Mouse (Mus musculus): ENCODE measurements around the gene Qser1. TPM values are rescaled to one million over a fixed set of nuclear protein-coding genes. Genes with fewer than 3 reads are reported as not detected.
"Not testable (repeated sequence)": the region's sequence is repeated elsewhere in the genome, so short reads cannot be mapped to it uniquely, and the experiment has no call there.

Gene Qser1
- total and polyA plus RNA-seq, 2 experiments from 2014 or later, result 3.4 to 14.1 TPM

GRCm38 (mm10) chr2:104847645-104848044 is 31.1 kb upstream of the Qser1 start:
- peak; percentile 53 for TF ChIP-seq CTCF (IDR thresholded peaks at IDR 0.05; ENCODE audit: low read depth)
- Histone ChIP-seq H3K9me3 (ENCODE audit: low read length) (no peaks in the 10 kb centered on the region), H3K4me3 (ENCODE audit: low read depth, low read length) (no peak overlapping the region), H3K27ac (ENCODE audit: low read depth, low read length) (no peak overlapping the region), H3K4me1 (ENCODE audit: insufficient read depth) (no peaks in the 10 kb centered on the region), H3K27me3 (ENCODE audit: insufficient read depth, low read length) (0 out of 2 replicates have a peak, but pooled peaks cover 21% of the 10 kb centered on the region), H3K36me3 (ENCODE audit: insufficient read depth) (no peaks in the 10 kb centered on the region; the same call in 1 of the 2 replicates), H3K9ac (no peak overlapping the region), H3K4me2 (ENCODE audit: low read depth) (no peak overlapping the region)
- WGBS, result 53% methylated on average over 2 of the region's 2 CpGs
- peak; percentile 17 for DNase-seq
- ATAC-seq, result no peak

GRCm38 (mm10) chr2:104846638-104847414 is 30.3 kb upstream of the Qser1 start:
- no peak overlapping the region for H3K27ac ChIP-seq (ENCODE audit: low read depth, low read length)
- WGBS, result 39% methylated on average over 4 of the region's 4 CpGs
- H3K36me3 ChIP-seq (ENCODE audit: insufficient read depth), result no peaks in the 10 kb centered on the region; the same call in 1 of the 2 replicates
- no peaks in the 10 kb centered on the region for H3K4me1 ChIP-seq (ENCODE audit: insufficient read depth)
- DNase-seq, result no peak
- no peak for TF ChIP-seq CTCF (IDR thresholded peaks at IDR 0.05; ENCODE audit: low read depth)
- no peak overlapping the region for H3K4me3 ChIP-seq (ENCODE audit: low read depth, low read length)
- no peak for ATAC-seq
- no peaks in the 10 kb centered on the region for H3K9me3 ChIP-seq (ENCODE audit: low read length)
- H3K4me2 ChIP-seq (ENCODE audit: low read depth), result no peak overlapping the region
- 0 out of 2 replicates have a peak, but pooled peaks cover 20% of the 10 kb centered on the region for H3K27me3 ChIP-seq (ENCODE audit: insufficient read depth, low read length)
- H3K9ac ChIP-seq, result no peak overlapping the region

GRCm38 (mm10) chr2:104842559-104842958 is 26.0 kb upstream of the Qser1 start:
- DNase-seq (no peak), ATAC-seq (no peak)
- H3K27ac ChIP-seq (ENCODE audit: low read depth, low read length), result no peak overlapping the region
- no peaks in the 10 kb centered on the region for H3K9me3 ChIP-seq (ENCODE audit: low read length)
- H3K27me3 ChIP-seq (ENCODE audit: insufficient read depth, low read length), result no peaks in the 10 kb centered on the region
- no peak overlapping the region for H3K4me3 ChIP-seq (ENCODE audit: low read depth, low read length)
- H3K36me3 ChIP-seq (ENCODE audit: insufficient read depth), result no peaks in the 10 kb centered on the region; the same call in 1 of the 2 replicates
- no peaks in the 10 kb centered on the region for H3K4me1 ChIP-seq (ENCODE audit: insufficient read depth)
- no peak for TF ChIP-seq CTCF (IDR thresholded peaks at IDR 0.05; ENCODE audit: low read depth)
- H3K4me2 ChIP-seq (ENCODE audit: low read depth), result no peak overlapping the region
- no peak overlapping the region for H3K9ac ChIP-seq

- no peaks in the 10 kb centered on the region for H3K4me1 ChIP-seq (ENCODE audit: insufficient read depth)
- no peak overlapping the region for H3K4me2 ChIP-seq (ENCODE audit: low read depth)
- ATAC-seq (no peak), DNase-seq (no peak)
- TF ChIP-seq CTCF (IDR thresholded peaks at IDR 0.05; ENCODE audit: low read depth), result no peak
- no peaks in the 10 kb centered on the region; the same call in 1 of the 2 replicates for H3K36me3 ChIP-seq (ENCODE audit: insufficient read depth)
- H3K4me3 ChIP-seq (ENCODE audit: low read depth, low read length), result no peak overlapping the region
- H3K9me3 ChIP-seq (ENCODE audit: low read length), result no peaks in the 10 kb centered on the region
- no peak overlapping the region for H3K9ac ChIP-seq
- H3K27ac ChIP-seq (ENCODE audit: low read depth, low read length), result no peak overlapping the region
- 86% methylated on average over 7 of the region's 7 CpGs for WGBS
- H3K27me3 ChIP-seq (ENCODE audit: insufficient read depth, low read length), result no peaks in the 10 kb centered on the region
Measured at GRCm38 (mm10) chr2:104841736-104842135, 25.2 kb upstream of the Qser1 start.

- ATAC-seq, result no peak
- H3K4me1 ChIP-seq (ENCODE audit: insufficient read depth), result no peaks in the 10 kb centered on the region
Measured at GRCm38 (mm10) chr2:104840974-104841373, 24.4 kb upstream of the Qser1 start.

GRCm38 (mm10) chr2:104832486-104832885 is 15.9 kb upstream of the Qser1 start:
- Histone ChIP-seq H3K27me3 (ENCODE audit: insufficient read depth, low read length) (no peaks in the 10 kb centered on the region), H3K4me2 (ENCODE audit: low read depth) (no peak overlapping the region), H3K36me3 (ENCODE audit: insufficient read depth) (no peaks in the 10 kb centered on the region), H3K4me1 (ENCODE audit: insufficient read depth) (no peaks in the 10 kb centered on the region), H3K9ac (no peak overlapping the region), H3K9me3 (ENCODE audit: low read length) (no peaks in the 10 kb centered on the region), H3K27ac (ENCODE audit: low read depth, low read length) (no peak overlapping the region), H3K4me3 (ENCODE audit: low read depth, low read length) (no peak overlapping the region)
- no peak for TF ChIP-seq CTCF (IDR thresholded peaks at IDR 0.05; ENCODE audit: low read depth)
- WGBS, result 86% methylated on average over 2 of the region's 2 CpGs
- ATAC-seq (no peak), DNase-seq (no peak)

More at GRCm38 (mm10) chr2:104840974-104841373, 24.4 kb upstream of the Qser1 start:
- Histone ChIP-seq H3K27ac (ENCODE audit: low read depth, low read length) (no peak overlapping the region), H3K4me3 (ENCODE audit: low read depth, low read length) (no peak overlapping the region), H3K27me3 (ENCODE audit: insufficient read depth, low read length) (no peaks in the 10 kb centered on the region), H3K9me3 (ENCODE audit: low read length) (no peaks in the 10 kb centered on the region), H3K36me3 (ENCODE audit: insufficient read depth) (no peaks in the 10 kb centered on the region; the same call in 1 of the 2 replicates), H3K9ac (no peak overlapping the region), H3K4me2 (ENCODE audit: low read depth) (no peak overlapping the region)
- TF ChIP-seq CTCF (IDR thresholded peaks at IDR 0.05; ENCODE audit: low read depth), result no peak
- DNase-seq, result no peak

- ATAC-seq (no peak), DNase-seq (no peak)
- H3K27ac ChIP-seq (ENCODE audit: low read depth, low read length), result no peak overlapping the region
- no peak overlapping the region for H3K9ac ChIP-seq
- no peak for TF ChIP-seq CTCF (IDR thresholded peaks at IDR 0.05; ENCODE audit: low read depth)
- no peak overlapping the region for H3K4me2 ChIP-seq (ENCODE audit: low read depth)
- WGBS, result 91% methylated on average over 4 of the region's 4 CpGs
- H3K27me3 ChIP-seq (ENCODE audit: insufficient read depth, low read length), result no peaks in the 10 kb centered on the region
- H3K4me3 ChIP-seq (ENCODE audit: low read depth, low read length), result no peak overlapping the region
- no peaks in the 10 kb centered on the region for H3K4me1 ChIP-seq (ENCODE audit: insufficient read depth)
- no peaks in the 10 kb centered on the region for H3K9me3 ChIP-seq (ENCODE audit: low read length)
- H3K36me3 ChIP-seq (ENCODE audit: insufficient read depth), result no peaks in the 10 kb centered on the region
Measured at GRCm38 (mm10) chr2:104826191-104826590, 9.6 kb upstream of the Qser1 start.

GRCm38 (mm10) chr2:104818763-104819162 is 2.2 kb upstream of the Qser1 start:
- 96% methylated on average over 3 of the region's 3 CpGs for WGBS

More at GRCm38 (mm10) chr2:104818763-104819162, 2.2 kb upstream of the Qser1 start:
- H3K9me3 ChIP-seq (ENCODE audit: low read length); H3K4me1 ChIP-seq (ENCODE audit: insufficient read depth); DNase-seq; H3K9ac ChIP-seq; H3K36me3 ChIP-seq (ENCODE audit: insufficient read depth); H3K4me3 ChIP-seq (ENCODE audit: low read depth, low read length); ATAC-seq; H3K27ac ChIP-seq (ENCODE audit: low read depth, low read length); H3K4me2 ChIP-seq (ENCODE audit: low read depth); H3K27me3 ChIP-seq (ENCODE audit: insufficient read depth, low read length): not testable (repeated sequence)

Data from forebrain, postnatal 0 days (tissue).